Mouse (Mus musculus) erythroblast, embryonic 14.5 days (primary cell): ENCODE measurements around the gene Orai3.

Experiments used
- GATA1 ChIP-seq: IDR thresholded peaks from 2 replicates; pipeline ENCODE4 v1.6.1; 2012; ENCODE audit warnings: low read length, inconsistent platforms, mixed read lengths
- TAL1 ChIP-seq: IDR thresholded peaks from 3 replicates; pipeline ENCODE4 v1.6.1; 2012; ENCODE audit warnings: low read length, inconsistent platforms, mixed read lengths

- no peak for TF ChIP-seq GATA1
- TF ChIP-seq TAL1: no peak
These were observed 15.9 kb upstream of the Orai3 start for GRCm38 (mm10) chr7:127753741-127754140.
